Mouse (Mus musculus) retina, postnatal 1 day (tissue): ENCODE results near the gene Aars2.
A peak's percentile ranks its signal among the peaks of the same experiment; 100 is the strongest.

Source experiments
- DNase-seq: peaks from one replicate; pipeline ENCODE4 v3.0.0-alpha.2; 2012

Gene Aars2

GRCm38 (mm10) chr17:45559732-45560525 is 53.3 kb downstream of the Aars2 start:
- DNase-seq = no peak

- DNase-seq = no peak
These were observed 56.6 kb downstream of the Aars2 start for GRCm38 (mm10) chr17:45563216-45563615.

- peak; percentile 97 for DNase-seq
These were observed 57.3 kb downstream of the Aars2 start, which contains the start of gene Slc35b2 for GRCm38 (mm10) chr17:45563655-45564530. Gene Slc35b2, plus strand, starts transcription at chr17:45563874.

- peak; percentile 38 for DNase-seq
These were observed 58.0 kb downstream of the Aars2 start for GRCm38 (mm10) chr17:45564531-45565084.

- DNase-seq = no peak
These were observed 58.5 kb downstream of the Aars2 start for GRCm38 (mm10) chr17:45565103-45565502.

GRCm38 (mm10) chr17:45566031-45566359 is 59.4 kb downstream of the Aars2 start:
- no peak for DNase-seq

- no peak for DNase-seq
These were observed 59.9 kb downstream of the Aars2 start for GRCm38 (mm10) chr17:45566360-45567161.

- DNase-seq = no peak
These were observed 60.5 kb downstream of the Aars2 start for GRCm38 (mm10) chr17:45567162-45567601.

GRCm38 (mm10) chr17:45568990-45569389 is 62.3 kb downstream of the Aars2 start:
- DNase-seq = no peak

- DNase-seq = no peak
These were observed 63.4 kb downstream of the Aars2 start for GRCm38 (mm10) chr17:45569999-45570398.
